Mouse (Mus musculus): Measurements from ENCODE around the gene Mpp5.

The Mpp5 gene

GRCm38 (mm10) chr12:78842429-78842828 lies 93.7 kb downstream of the Mpp5 start:
- no peak for DNase-seq (ENCODE audit: low spot score)

GRCm38 (mm10) chr12:78848246-78848645 lies 99.5 kb downstream of the Mpp5 start:
- DNase-seq (ENCODE audit: low spot score), result no peak

GRCm38 (mm10) chr12:78860921-78861495 lies 112.3 kb downstream of the Mpp5 start:
- DNase-seq (ENCODE audit: low spot score), result no peak

GRCm38 (mm10) chr12:78861496-78862253 lies 113.0 kb downstream of the Mpp5 start, which contains the start of the genes Atp6v1d and Eif2s1:
Gene Atp6v1d, minus strand, starts transcription at chr12:78861638.
Gene Eif2s1, plus strand, starts transcription at chr12:78861819.
- DNase-seq (ENCODE audit: low spot score), result peak; percentile 96

GRCm38 (mm10) chr12:78862254-78862730 lies 113.6 kb downstream of the Mpp5 start:
- no peak for DNase-seq (ENCODE audit: low spot score)

- no peak for DNase-seq (ENCODE audit: low spot score)
These were observed 116.7 kb downstream of the Mpp5 start for GRCm38 (mm10) chr12:78865434-78865833.

GRCm38 (mm10) chr12:78868115-78868514 lies 119.4 kb downstream of the Mpp5 start:
- DNase-seq (ENCODE audit: low spot score), result no peak

- no peak for DNase-seq (ENCODE audit: low spot score)
These were observed 125.9 kb downstream of the Mpp5 start for GRCm38 (mm10) chr12:78874581-78874980.

- no peak for DNase-seq (ENCODE audit: low spot score)
These were observed 141.4 kb downstream of the Mpp5 start for GRCm38 (mm10) chr12:78890062-78890461.
